Mouse (Mus musculus) hindbrain, embryonic 13.5 days (tissue): ENCODE data around the gene Lmo7. TPM values are rescaled to one million over a fixed set of nuclear protein-coding genes. Genes with fewer than 3 reads are reported as not detected.

Experiments used
- ATAC-seq: fragments of 200-750 bp; cut with Nextera tagmentation; 2 replicates; pipeline ENCODE4 v1.8.0; 2017; ENCODE audit warnings: moderate TSS enrichment; ENCODE audit not compliant: low FRiP score
- H3K27ac ChIP-seq: fragments of 300-500 bp; sonication (generic); 2 replicates; pipeline ENCODE4 v1.5.1; 2015; ENCODE audit warnings: inconsistent platforms, mild to moderate bottlenecking, moderate library complexity
- H3K27me3 ChIP-seq: fragments of 300-500 bp; sonication (generic); 2 replicates; pipeline ENCODE4 v1.6.1; 2015; ENCODE audit warnings: mild to moderate bottlenecking, inconsistent platforms
- H3K36me3 ChIP-seq: fragments of 300-500 bp; sonication (generic); 2 replicates; pipeline ENCODE4 v1.6.1; 2015; ENCODE audit warnings: mild to moderate bottlenecking, inconsistent platforms
- H3K4me1 ChIP-seq: fragments of 300-500 bp; sonication (generic); replicated peaks from 2 replicates; pipeline ENCODE4 v1.6.1; 2015; ENCODE audit warnings: inconsistent platforms
- H3K4me2 ChIP-seq: fragments of 300-500 bp; sonication (generic); 2 replicates; pipeline ENCODE4 v1.6.1; 2015; ENCODE audit warnings: inconsistent platforms, mild to moderate bottlenecking, moderate library complexity
- H3K4me3 ChIP-seq: fragments of 300-500 bp; sonication (generic); 2 replicates; pipeline ENCODE4 v1.5.1; 2015; ENCODE audit warnings: mild to moderate bottlenecking, inconsistent platforms
- H3K9ac ChIP-seq: fragments of 300-500 bp; sonication (generic); 2 replicates; pipeline ENCODE4 v1.6.1; 2015; ENCODE audit warnings: mild to moderate bottlenecking, inconsistent platforms
- H3K9me3 ChIP-seq: fragments of 300-500 bp; sonication (generic); 2 replicates; pipeline ENCODE4 v1.6.1; 2016; ENCODE audit warnings: inconsistent platforms
- WGBS: fragments of 180-500 bp; shearing (Covaris S2); methylation state at CpG from one replicate; pipeline ENCODE4 v1.1.7; 2015; 5-methylcytosine and 5-hydroxymethylcytosine counted together
- polyA plus RNA-seq: library from polyadenylated mRNA; unstranded; fragments of >200 nt; fragmentation: Nextera tagmentation; extraction: Ambion mirVana; gene quantifications from 2 replicates; pipeline ENCODE4 v1.2.1, GENCODE M21; 2015

Gene Lmo7
- polyA plus RNA-seq, 1 experiment from 2014 or later: 1.4 TPM

DNA sequence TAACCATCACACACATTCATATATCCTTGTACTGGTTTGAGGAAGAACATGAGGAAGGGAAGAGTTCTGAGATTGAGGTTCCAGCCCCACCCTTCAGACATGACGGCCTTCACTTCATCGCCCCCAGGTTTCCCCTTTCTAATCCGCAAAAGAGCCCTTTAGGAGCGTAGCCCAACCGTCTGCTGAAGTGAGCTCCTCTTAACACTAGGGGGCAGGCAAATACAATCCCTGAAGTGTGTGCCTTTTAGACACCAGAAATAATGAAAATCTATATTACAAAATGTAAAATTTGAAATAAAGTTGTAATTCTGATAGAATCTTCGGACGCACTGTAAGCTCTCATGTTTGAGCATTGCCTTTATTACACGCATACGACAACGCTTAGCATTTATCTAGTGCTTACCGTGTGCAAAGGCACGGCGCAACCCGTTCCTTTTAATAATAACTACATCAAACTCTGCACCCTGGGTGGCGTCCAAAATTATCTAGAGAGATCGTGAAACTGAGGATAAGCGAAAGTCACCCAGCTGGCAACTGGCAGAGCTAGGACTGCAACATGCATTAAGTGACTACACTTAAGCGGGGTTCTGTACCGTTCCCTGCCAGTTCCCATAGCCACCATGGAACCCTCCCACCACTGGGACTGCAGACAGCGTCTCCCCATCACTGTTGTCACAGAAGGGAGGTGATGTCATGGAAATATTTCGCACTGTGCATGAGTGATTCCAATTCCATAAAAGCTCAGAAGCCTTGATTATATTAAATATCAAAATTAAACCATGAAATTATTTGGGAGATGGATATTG is 217.2 kb downstream of the Lmo7 start:
- Histone ChIP-seq H3K4me3 (no peak overlapping the region), H3K9me3 (no peaks in the 10 kb centered on the region), H3K27me3 (no peaks in the 10 kb centered on the region), H3K9ac (no peak overlapping the region), H3K27ac (no peak overlapping the region), H3K4me1 (peaks cover 2% of the 10 kb centered on the region; the same call in 1 of the 2 replicates), H3K4me2 (no peak overlapping the region), H3K36me3 (no peaks in the 10 kb centered on the region)
- ATAC-seq: peak; percentile 61; the same call in 1 of the 2 replicates
- 59% methylated on average over 21 of the region's 21 CpGs for WGBS

DNA sequence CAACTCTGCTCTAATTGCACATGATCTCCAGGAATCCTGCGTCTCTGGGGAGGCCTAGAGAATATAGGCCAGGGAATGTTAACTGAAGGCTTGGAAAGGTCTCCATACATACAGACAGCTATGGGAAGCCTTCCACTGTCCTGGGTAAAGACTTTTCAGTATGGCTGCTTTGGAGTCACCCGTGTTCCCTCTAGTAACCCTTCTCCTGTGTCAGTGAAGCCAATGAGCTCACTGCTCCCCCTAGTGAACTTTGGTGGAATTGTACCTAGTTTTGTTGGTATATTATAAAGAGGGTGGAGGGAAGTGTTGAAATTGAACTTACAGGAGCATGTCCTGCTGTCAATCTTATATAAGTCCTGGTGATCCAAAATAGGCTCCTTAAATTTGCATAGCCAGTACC is 219.4 kb downstream of the Lmo7 start:
- H3K36me3 ChIP-seq: no peaks in the 10 kb centered on the region
- H3K4me1 ChIP-seq: no peaks in the 10 kb centered on the region; the same call in 1 of the 2 replicates
- no peaks in the 10 kb centered on the region for H3K9me3 ChIP-seq
- H3K27me3 ChIP-seq: no peaks in the 10 kb centered on the region
- H3K4me3 ChIP-seq: no peak overlapping the region
- no peak for ATAC-seq
- 64% methylated on average over 2 of the region's 2 CpGs for WGBS
- no peak overlapping the region for H3K27ac ChIP-seq
- no peak overlapping the region for H3K9ac ChIP-seq
- no peak overlapping the region for H3K4me2 ChIP-seq

DNA sequence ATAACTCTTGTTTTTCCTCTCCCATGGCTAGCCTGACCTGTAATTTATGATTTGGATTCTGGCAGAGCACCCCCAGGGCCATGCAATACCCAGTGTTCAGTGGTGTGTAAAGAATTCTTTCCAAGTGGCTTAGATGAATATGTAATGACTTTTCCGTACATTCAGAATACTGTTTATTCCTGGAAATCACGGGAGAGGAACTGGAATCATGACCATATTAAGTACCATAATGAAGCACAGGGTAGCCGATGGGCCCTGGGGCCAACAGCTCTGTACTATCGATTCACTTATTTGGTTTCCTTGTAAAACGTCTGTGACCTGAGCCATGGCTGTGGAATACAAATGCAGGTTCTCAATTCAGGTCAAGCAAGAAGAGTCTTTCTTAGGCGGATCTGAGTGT is 221.3 kb downstream of the Lmo7 start:
- H3K9me3 ChIP-seq: no peaks in the 10 kb centered on the region
- ATAC-seq: no peak; the same call in 1 of the 2 replicates
- WGBS: 62% methylated on average over 6 of the region's 6 CpGs
- H3K4me1 ChIP-seq: no peaks in the 10 kb centered on the region; the same call in 1 of the 2 replicates
- H3K4me3 ChIP-seq: no peak overlapping the region
- no peak overlapping the region for H3K27ac ChIP-seq
- H3K36me3 ChIP-seq: no peaks in the 10 kb centered on the region
- H3K4me2 ChIP-seq: no peak overlapping the region
- H3K27me3 ChIP-seq: no peaks in the 10 kb centered on the region
- no peak overlapping the region for H3K9ac ChIP-seq

GRCm38 (mm10) chr14:101953793-101954468 is 224.2 kb downstream of the Lmo7 start:
- Histone ChIP-seq H3K4me2 (no peak overlapping the region), H3K27ac (no peak overlapping the region), H3K9ac (no peak overlapping the region), H3K27me3 (no peaks in the 10 kb centered on the region), H3K9me3 (no peaks in the 10 kb centered on the region), H3K36me3 (no peaks in the 10 kb centered on the region), H3K4me1 (no peaks in the 10 kb centered on the region; the same call in 1 of the 2 replicates), H3K4me3 (no peak overlapping the region)
- WGBS: 86% methylated on average over 9 of the region's 9 CpGs
- no peak for ATAC-seq

- Histone ChIP-seq H3K9me3 (no peaks in the 10 kb centered on the region), H3K36me3 (no peaks in the 10 kb centered on the region), H3K9ac (no peak overlapping the region), H3K4me2 (no peak overlapping the region), H3K27me3 (no peaks in the 10 kb centered on the region), H3K27ac (no peak overlapping the region), H3K4me3 (no peak overlapping the region), H3K4me1 (no peaks in the 10 kb centered on the region)
- ATAC-seq: no peak
- 67% methylated on average over 6 of the region's 6 CpGs for WGBS
Observed at GRCm38 (mm10) chr14:101964381-101964780, 234.6 kb downstream of the Lmo7 start.

DNA sequence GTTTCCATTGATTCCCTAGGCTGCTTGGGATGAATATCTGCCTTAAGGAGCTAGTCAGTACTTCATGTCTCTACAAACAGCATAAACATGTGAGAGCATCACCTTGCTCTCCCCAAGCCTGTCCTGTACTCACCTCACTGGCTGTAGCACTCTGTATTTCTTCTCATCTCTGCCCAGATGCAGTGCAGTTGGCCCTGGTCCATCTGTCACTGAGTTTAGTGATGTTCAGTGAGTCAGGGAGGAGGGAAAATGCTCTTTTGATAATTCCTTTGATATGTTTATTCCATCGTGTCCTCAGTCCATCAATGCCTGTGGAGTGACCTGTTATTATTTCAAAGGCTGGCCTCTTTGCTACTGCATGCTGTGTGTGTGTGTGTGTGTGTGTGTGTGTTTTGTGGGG is 235.2 kb downstream of the Lmo7 start:
- H3K36me3 ChIP-seq: no peaks in the 10 kb centered on the region
- 48% methylated on average over 1 of the region's 1 CpGs for WGBS
- H3K9me3 ChIP-seq: no peaks in the 10 kb centered on the region
- no peak for ATAC-seq
- H3K27ac ChIP-seq: no peak overlapping the region
- H3K9ac ChIP-seq: no peak overlapping the region
- H3K4me1 ChIP-seq: no peaks in the 10 kb centered on the region
- no peak overlapping the region for H3K4me3 ChIP-seq
- no peaks in the 10 kb centered on the region for H3K27me3 ChIP-seq
- no peak overlapping the region for H3K4me2 ChIP-seq

- Histone ChIP-seq H3K9me3 (no peaks in the 10 kb centered on the region), H3K27me3 (no peaks in the 10 kb centered on the region), H3K36me3 (no peaks in the 10 kb centered on the region), H3K9ac (no peak overlapping the region), H3K4me1 (no peaks in the 10 kb centered on the region), H3K4me2 (no peak overlapping the region), H3K4me3 (no peak overlapping the region), H3K27ac (no peak overlapping the region)
- no peak for ATAC-seq
- WGBS: 92% methylated on average over 1 of the region's 1 CpGs
Observed at GRCm38 (mm10) chr14:101972764-101973163, 243.0 kb downstream of the Lmo7 start.

DNA sequence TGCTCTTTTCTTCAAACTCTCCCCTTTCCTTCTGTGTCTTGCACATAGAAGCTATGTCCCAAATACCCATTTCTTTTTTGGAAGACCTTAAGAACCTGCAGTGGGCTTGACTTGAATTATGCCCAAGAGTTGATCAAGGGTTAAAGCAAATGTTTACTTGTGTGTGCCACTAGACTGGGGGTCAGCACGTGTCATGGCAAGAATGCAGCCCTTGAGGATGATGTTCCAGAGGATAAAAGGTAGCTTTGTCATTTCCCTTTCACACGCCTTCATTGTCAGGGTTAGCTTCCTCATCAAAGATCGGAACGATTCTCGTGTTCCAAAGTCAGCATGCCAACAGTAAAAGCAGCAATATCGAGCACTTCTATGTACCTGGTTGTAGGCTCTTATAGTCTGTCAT is 243.4 kb downstream of the Lmo7 start:
- no peak for ATAC-seq
- no peaks in the 10 kb centered on the region for H3K27me3 ChIP-seq
- WGBS: 39% methylated on average over 6 of the region's 6 CpGs
- H3K9ac ChIP-seq: no peak overlapping the region
- no peak overlapping the region for H3K27ac ChIP-seq
- no peak overlapping the region for H3K4me2 ChIP-seq
- no peak overlapping the region for H3K4me3 ChIP-seq
- H3K9me3 ChIP-seq: no peaks in the 10 kb centered on the region
- no peaks in the 10 kb centered on the region for H3K36me3 ChIP-seq
- H3K4me1 ChIP-seq: no peaks in the 10 kb centered on the region

DNA sequence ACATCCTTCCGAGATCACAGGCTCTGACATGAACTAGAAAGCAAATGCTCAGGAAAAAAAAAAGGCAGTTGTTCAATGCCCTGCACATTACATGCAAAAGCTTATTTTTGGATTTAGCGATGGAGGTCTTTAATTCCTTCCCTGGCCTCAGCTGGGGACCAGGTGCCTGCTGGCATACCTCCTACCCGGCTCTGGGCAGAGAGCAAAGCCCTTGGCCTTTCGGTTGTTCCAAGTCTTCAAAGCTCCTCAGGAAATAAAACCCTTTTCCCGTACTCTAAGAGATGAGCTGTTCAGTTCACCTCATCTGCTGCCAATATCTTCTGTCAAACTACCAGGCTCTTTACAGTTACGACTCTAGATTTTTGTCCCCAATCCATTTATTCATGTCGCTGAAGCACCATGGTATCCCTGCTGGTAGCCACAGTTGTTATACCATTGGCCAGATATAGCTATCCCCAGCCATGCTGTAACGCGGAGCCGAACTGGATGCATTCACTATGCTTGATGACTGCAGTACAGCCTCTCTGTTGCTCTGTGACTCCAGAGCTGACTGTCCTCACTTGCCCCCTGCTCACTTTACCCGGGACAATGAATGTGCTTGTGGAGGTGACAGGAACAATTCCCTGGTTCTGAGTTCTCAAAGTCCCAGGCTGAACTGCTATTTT is 246.4 kb downstream of the Lmo7 start:
- WGBS: 90% methylated on average over 11 of the region's 11 CpGs
- ATAC-seq: no peak
- H3K4me3 ChIP-seq: no peak overlapping the region

More for the DNA sequence above, 246.4 kb downstream of the Lmo7 start:
- H3K36me3 ChIP-seq: no peaks in the 10 kb centered on the region
- no peaks in the 10 kb centered on the region for H3K9me3 ChIP-seq
- no peaks in the 10 kb centered on the region for H3K4me1 ChIP-seq
- no peak overlapping the region for H3K4me2 ChIP-seq
- no peak overlapping the region for H3K27ac ChIP-seq
- H3K9ac ChIP-seq: no peak overlapping the region
- H3K27me3 ChIP-seq: no peaks in the 10 kb centered on the region

Other genes starting within 250 kb of the Lmo7 start
- gene Tbc1d4, start 120.8 kb upstream of the Lmo7 start, polyA plus RNA-seq: 6.2 and 6.5 TPM in 2 replicates
- gene Commd6, start 89.3 kb upstream of the Lmo7 start, polyA plus RNA-seq: 93.0 and 102 TPM in 2 replicates
- 265 and 268 TPM in 2 replicates for gene Uchl3, start 76.0 kb upstream of the Lmo7 start, polyA plus RNA-seq
- not detected in 2 replicates for gene Gm9922, start 143 bp upstream of the Lmo7 start, polyA plus RNA-seq